In the genomic region with DNA sequence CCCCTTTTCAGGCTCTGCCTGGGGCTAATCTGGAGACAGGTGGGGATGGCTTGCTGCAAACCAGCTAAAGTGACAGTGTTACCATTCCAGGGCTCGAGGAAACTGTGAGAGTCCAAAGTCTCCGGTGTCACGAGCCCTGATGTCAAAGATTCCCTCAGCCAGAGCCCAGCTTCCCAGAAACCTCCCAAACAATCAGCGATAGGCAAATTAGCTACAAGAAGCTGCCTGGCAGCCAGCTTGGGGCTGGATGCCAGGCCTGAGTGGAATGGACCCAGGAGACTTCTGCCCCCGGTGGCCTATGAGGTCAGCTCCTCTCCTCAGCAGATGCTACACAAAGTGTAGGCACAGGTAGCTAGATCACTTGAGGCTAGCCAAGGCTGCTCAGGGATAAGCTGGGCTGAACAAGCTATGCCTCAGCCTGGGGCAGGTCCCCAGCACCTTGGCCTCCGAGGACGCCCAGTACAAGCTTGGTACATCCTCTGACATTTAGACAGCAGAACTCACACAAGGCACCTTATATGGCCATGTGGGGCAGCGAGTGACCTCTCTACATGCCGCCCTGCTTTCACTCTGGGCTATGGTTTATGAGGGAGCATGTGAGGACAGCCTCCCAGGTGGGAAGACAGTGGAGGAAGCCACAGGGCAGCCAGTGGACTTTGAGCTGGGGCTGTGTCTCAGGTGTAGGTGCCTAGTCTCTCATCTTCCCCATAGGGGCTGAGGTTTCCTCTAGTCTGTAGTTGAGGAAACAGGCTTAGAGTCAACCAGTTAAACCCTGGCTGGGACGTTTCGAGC, we compare ENCODE assay signal across 14 mouse cellular contexts. TPM values are rescaled to one million over a fixed set of nuclear protein-coding genes. Genes with fewer than 3 reads are reported as not detected.
A peak's percentile ranks its signal among the peaks of the same experiment; 100 is the strongest.
DNase-seq lines count a peak whose midpoint lies in the region; ATAC-seq and TF ChIP-seq lines count a peak whose summit lies in the region.
"Had no signal": no experiment of that assay in that cellular context is flagged by ENCODE, and none has a peak within 500 bp of the region (broad histone marks: within the 10 kb centered on the region; RNA-seq: fewer than 3 reads in every experiment).

No protein-coding gene starts in this region.

- 74% methylated on average over 11 of the region's 11 CpGs for WGBS in liver, embryonic 12.5 days (ENCODE audit: insufficient replicate concordance)
- 76% methylated on average over 11 of the region's 11 CpGs for whole genome bisulfite sequencing in kidney, postnatal 0 days
- WGBS in small intestine, adult 2 months, result 28% methylated on average over 11 of the region's 11 CpGs

- H3K9ac ChIP-seq in liver, embryonic 12.5 days, result peak overlapping the region; percentile 20; the same call in 1 of the 2 replicates
- no peak overlapping the region for H3K9ac ChIP-seq in kidney, postnatal 0 days (ENCODE audit: low read depth, low read length)
- H3K9ac ChIP-seq: embryonic facial prominence, embryonic 12.5 days; limb, embryonic 15.5 days; neural tube, embryonic 13.5 days had no signal

- ATAC-seq in liver, embryonic 12.5 days, result no peak
- peak; percentile 26; the same call in 1 of the 2 replicates for ATAC-seq in kidney, postnatal 0 days (replicated peaks; ENCODE audit: low FRiP score, low read depth)

- H3K36me3 ChIP-seq in liver, embryonic 12.5 days, result no peaks in the 10 kb centered on the region
- no peaks in the 10 kb centered on the region for H3K36me3 ChIP-seq in kidney, postnatal 0 days (ENCODE audit: insufficient read depth, low read length)
- no peaks in the 10 kb centered on the region for H3K36me3 ChIP-seq in small intestine, adult 2 months (ENCODE audit: control insufficient read depth, insufficient read depth, low read length)
- H3K36me3 ChIP-seq: embryonic facial prominence, embryonic 12.5 days; limb, embryonic 15.5 days; neural tube, embryonic 13.5 days had no signal

- peak; percentile 21 to 61 for DNase-seq in adrenal gland, adult (ENCODE audit: inconsistent age in 2 of 2, low spot score in 1 of 2)
- no peak for DNase-seq in adrenal gland, postnatal 4 days (ENCODE audit: low spot score in 2 of 2)
- no peak for DNase-seq in liver
- DNase-seq in kidney, postnatal 0 days (ENCODE audit: low spot score), result no peak
- DNase-seq in left cerebral cortex, postnatal 14 days (ENCODE audit: low spot score in 2 of 2), result no peak
- no peak for DNase-seq in layer of hippocampus, adult 11-12 months (ENCODE audit: low spot score)
- DNase-seq: cerebellum, adult 2 months; right cerebral cortex, postnatal 14 days had no signal

- H3K27ac ChIP-seq in liver, embryonic 12.5 days, result no peak overlapping the region
- no peak overlapping the region for H3K27ac ChIP-seq in kidney, postnatal 0 days
- peak overlapping the region; percentile 59 for H3K27ac ChIP-seq in small intestine, adult 2 months (ENCODE audit: insufficient read depth, low read depth, low read length)
- H3K27ac ChIP-seq: embryonic facial prominence, embryonic 12.5 days; limb, embryonic 15.5 days had no signal

- no peak overlapping the region for H3K4me2 ChIP-seq in liver, embryonic 12.5 days
- no peak overlapping the region for H3K4me2 ChIP-seq in kidney, postnatal 0 days (ENCODE audit: low read length)
- H3K4me2 ChIP-seq: embryonic facial prominence, embryonic 12.5 days; limb, embryonic 15.5 days; midbrain, embryonic 11.5 days; neural tube, embryonic 13.5 days had no signal

- H3K27me3 ChIP-seq in liver, embryonic 12.5 days (replicated peaks), result peaks cover 4% of the 10 kb centered on the region; the same call in 1 of the 2 replicates
- no peaks in the 10 kb centered on the region for H3K27me3 ChIP-seq in kidney, postnatal 0 days (ENCODE audit: insufficient read depth, low read length)
- no peaks in the 10 kb centered on the region for H3K27me3 ChIP-seq in small intestine, adult 2 months (ENCODE audit: control insufficient read depth, insufficient read depth, low read length)
- H3K27me3 ChIP-seq: embryonic facial prominence, embryonic 12.5 days; limb, embryonic 15.5 days; neural tube, embryonic 13.5 days had no signal

- no peak overlapping the region for H3K4me3 ChIP-seq in liver, embryonic 12.5 days
- no peak overlapping the region for H3K4me3 ChIP-seq in kidney, postnatal 0 days (replicated peaks; ENCODE audit: low read depth, low read length)
- no peak overlapping the region for H3K4me3 ChIP-seq in small intestine, adult 2 months (ENCODE audit: low read depth, low read length)
- H3K4me3 ChIP-seq: embryonic facial prominence, embryonic 12.5 days; limb, embryonic 15.5 days; neural tube, embryonic 13.5 days had no signal

- no peak for TF ChIP-seq POLR2A in small intestine, adult 2 months (IDR thresholded peaks at IDR 0.05; ENCODE audit: low read depth, low read length)

- intact Hi-C loops in left cerebral cortex, postnatal 14 days (cut with DNase I), result no loop called here

- peaks cover 35% of the 10 kb centered on the region for H3K4me1 ChIP-seq in liver, embryonic 12.5 days
- H3K4me1 ChIP-seq in kidney, postnatal 0 days (replicated peaks; ENCODE audit: insufficient read depth, low read length), result no peaks in the 10 kb centered on the region
- H3K4me1 ChIP-seq in small intestine, adult 2 months (ENCODE audit: control insufficient read depth, insufficient read depth, insufficient read length, low read length), result peaks cover 48% of the 10 kb centered on the region
- H3K4me1 ChIP-seq: embryonic facial prominence, embryonic 12.5 days had no signal

- no peaks in the 10 kb centered on the region for H3K9me3 ChIP-seq in liver, embryonic 12.5 days (replicated peaks)
- H3K9me3 ChIP-seq in kidney, postnatal 0 days (replicated peaks; ENCODE audit: low read length), result no peaks in the 10 kb centered on the region
- H3K9me3 ChIP-seq: embryonic facial prominence, embryonic 12.5 days; limb, embryonic 15.5 days; neural tube, embryonic 13.5 days had no signal

- TF ChIP-seq CTCF in kidney, postnatal 0 days (IDR thresholded peaks at IDR 0.05; ENCODE audit: low read depth), result no peak
- no peak for TF ChIP-seq CTCF in small intestine, adult 2 months (IDR thresholded peaks at IDR 0.05; ENCODE audit: extremely low read depth, insufficient read length, insufficient replicate concordance, low read depth, low read length)

RNA-seq across cellular contexts. Expression of a gene that starts 19.7 kb away (rescaled TPM):
- 10 to 100 TPM; 19.0 to 20.4 TPM for total RNA-seq in adrenal gland, postnatal 4 days (2021)
- polyA plus RNA-seq in liver, embryonic 12.5 days (2016; fragmentation: Nextera tagmentation; extraction: Ambion mirVana), result 49.4 and 51.0 TPM in 2 replicates
- 21.3 and 24.1 TPM in 2 replicates for polyA plus RNA-seq in kidney, postnatal 0 days (2015; fragmentation: Nextera tagmentation; extraction: Ambion mirVana)
- polyA plus RNA-seq in small intestine, adult 2 months (2012; rRNA removed), result 1.7 and 5.5 TPM in 2 replicates
- 1 to 10 TPM; 1.6 to 1.8 TPM for total RNA-seq in left cerebral cortex, postnatal 14 days (2021)

Comparison
In these comparisons a context has a peak if more than half of its experiments do, and no peak if none do; other contexts are left out.
1. DNase-seq: peak in adrenal gland, adult (2 of 2); none in adrenal gland, postnatal 4 days (0 of 2), liver (single experiment), kidney, postnatal 0 days (single experiment), left cerebral cortex, postnatal 14 days (0 of 2) and layer of hippocampus, adult 11-12 months (single experiment).